Mouse (Mus musculus) bone marrow macrophage, adult 2 months (primary cell): ENCODE results near the gene Olfr469.

Experiments used
- CTCF ChIP-seq: IDR thresholded peaks from 2 replicates; pipeline ENCODE4 v1.5.1; 2012; ENCODE audit warnings: low read depth, mild to moderate bottlenecking, low read length, moderate library complexity
- POLR2A ChIP-seq: IDR thresholded peaks from 2 replicates; pipeline ENCODE4 v1.6.1; 2012; ENCODE audit warnings: mild to moderate bottlenecking, low read depth, low read length, borderline replicate concordance

- no peak for TF ChIP-seq POLR2A
- TF ChIP-seq CTCF, result no peak
Observed at GRCm38 (mm10) chr7:107802138-107802537, 23.2 kb downstream of the Olfr469 start.
